Mouse (Mus musculus) kidney, adult 2 months (tissue): ENCODE results near the gene Lpp.

Experiments used
- CTCF ChIP-seq: fragments of 200-500 bp; conservative IDR thresholded peaks from 2 replicates; pipeline ENCODE4 v1.5.1; 2011; ENCODE audit warnings: low read depth, mild to moderate bottlenecking, control low read depth, low read length, moderate library complexity, mixed read lengths; ENCODE audit not compliant: insufficient read depth, insufficient read length
- POLR2A ChIP-seq: fragments of 200-500 bp; IDR thresholded peaks from one replicate; pipeline ENCODE4 v1.6.1; 2011; ENCODE audit warnings: low read depth, low read length, control low read depth

DNA sequence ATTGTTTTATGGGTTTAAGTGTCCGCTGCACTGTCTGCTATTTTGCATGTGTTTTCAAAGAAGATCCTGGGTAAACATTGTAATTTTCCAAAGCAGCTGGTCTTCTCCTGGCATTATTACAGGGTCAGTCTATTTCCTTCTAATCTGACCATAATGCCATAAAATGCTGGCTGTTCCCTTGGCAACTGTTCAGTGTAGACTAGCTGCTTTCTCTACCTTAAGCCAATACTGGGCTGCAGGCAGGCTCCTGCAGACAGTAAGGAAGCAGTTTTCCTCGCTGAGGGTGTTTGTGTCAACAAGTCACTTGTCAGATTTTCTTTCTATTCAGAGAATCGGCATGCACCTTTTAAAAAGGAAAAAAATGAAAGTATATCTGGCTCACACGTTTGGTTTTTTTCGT lies 537.3 kb downstream of the Lpp start:
- TF ChIP-seq POLR2A = no peak
- TF ChIP-seq CTCF = no peak
